Mouse (Mus musculus): ENCODE data around the gene Dmd. TPM values are rescaled to one million over a fixed set of nuclear protein-coding genes. Genes with fewer than 3 reads are reported as not detected.

The Dmd gene
- total RNA-seq, 1 experiment = 34.2 TPM

- Histone ChIP-seq H3K4me1 (ENCODE audit: control insufficient read depth in 2 of 2, insufficient read depth in 2 of 2, low read length in 2 of 2, poor library complexity in 1 of 2) (no peaks in the 10 kb centered on the region), H3K9ac (ENCODE audit: insufficient read depth, low read depth, low read length, poor library complexity, severe bottlenecking) (no peak overlapping the region), H3K27ac (ENCODE audit: insufficient read depth, low read depth, low read length, poor library complexity, severe bottlenecking) (no peak overlapping the region), H3K9me3 (ENCODE audit: control insufficient read depth, insufficient read depth, low read depth, low read length) (no peaks in the 10 kb centered on the region), H3K4me3 (ENCODE audit: insufficient read depth in 1 of 2, low read depth in 1 of 2, low read length in 2 of 2, poor library complexity in 1 of 2, severe bottlenecking in 1 of 2) (no peak overlapping the region), H3K36me3 (ENCODE audit: control insufficient read depth, insufficient read depth, low read length, poor library complexity, severe bottlenecking) (no peaks in the 10 kb centered on the region)
- no peak for DNase-seq (ENCODE audit: low read depth, low spot score)
- in situ Hi-C loops (cut with MboI; ENCODE audit: low sequenced_read_pairs in 2 of 2, unreplicated experiment in 2 of 2) = no loop called here
- TF ChIP-seq ZNF384 (IDR thresholded peaks at IDR 0.05; ENCODE audit: low read depth, low read length) (no peak), CHD2 (IDR thresholded peaks at IDR 0.05; ENCODE audit: low read depth, low read length) (no peak), ZC3H11A (IDR thresholded peaks at IDR 0.05; ENCODE audit: borderline replicate concordance, low read depth, low read length) (no peak)
Measured at GRCm38 (mm10) chrX:84960972-84961371, 2012.3 kb downstream of the Dmd start.

DNA sequence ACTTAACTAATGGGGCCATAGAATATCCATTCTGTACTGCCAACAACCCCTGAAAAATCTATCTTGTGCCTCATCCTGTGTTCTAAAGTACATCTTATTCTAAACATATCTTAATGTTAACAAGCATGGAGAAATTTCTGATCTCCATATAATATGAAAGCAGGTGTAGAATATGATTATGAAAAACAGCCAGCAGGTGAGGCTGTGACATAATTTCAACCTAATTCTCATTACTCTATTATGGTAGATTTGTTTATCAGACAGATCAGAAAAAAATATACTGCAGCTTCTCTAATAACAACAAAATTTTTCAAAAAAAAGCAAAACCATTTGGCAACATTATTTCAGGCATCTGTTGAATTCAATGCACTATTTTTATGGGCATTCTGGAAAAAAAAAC is 2059.6 kb downstream of the Dmd start:
- TF ChIP-seq HCFC1 (IDR thresholded peaks at IDR 0.05; ENCODE audit: borderline replicate concordance, insufficient read depth, low read length) = no peak
- TF ChIP-seq ZC3H11A (IDR thresholded peaks at IDR 0.05; ENCODE audit: borderline replicate concordance, low read depth, low read length) = no peak
- no peak for TF ChIP-seq CHD2 (IDR thresholded peaks at IDR 0.05; ENCODE audit: low read depth, low read length)
- TF ChIP-seq ZNF384 (IDR thresholded peaks at IDR 0.05; ENCODE audit: low read depth, low read length) = no peak
- Histone ChIP-seq H3K4me1 (ENCODE audit: control insufficient read depth in 2 of 2, insufficient read depth in 2 of 2, low read length in 2 of 2, poor library complexity in 1 of 2) (no peaks in the 10 kb centered on the region), H3K27ac (ENCODE audit: insufficient read depth, low read depth, low read length, poor library complexity, severe bottlenecking) (no peak overlapping the region), H3K9ac (ENCODE audit: insufficient read depth, low read depth, low read length, poor library complexity, severe bottlenecking) (no peak overlapping the region), H3K36me3 (ENCODE audit: control insufficient read depth, insufficient read depth, low read length, poor library complexity, severe bottlenecking) (no peaks in the 10 kb centered on the region), H3K9me3 (ENCODE audit: control insufficient read depth, insufficient read depth, low read depth, low read length) (no peaks in the 10 kb centered on the region), H3K4me3 (ENCODE audit: insufficient read depth in 1 of 2, low read depth in 1 of 2, low read length in 2 of 2, poor library complexity in 1 of 2, severe bottlenecking in 1 of 2) (no peak overlapping the region)
- DNase-seq (ENCODE audit: low read depth, low spot score) = no peak
- in situ Hi-C loops (cut with MboI; ENCODE audit: low sequenced_read_pairs in 2 of 2, unreplicated experiment in 2 of 2) = no loop called here

- H3K9me3 ChIP-seq (ENCODE audit: control insufficient read depth, insufficient read depth, low read depth, low read length) = no peaks in the 10 kb centered on the region
- H3K4me1 ChIP-seq (ENCODE audit: control insufficient read depth in 2 of 2, insufficient read depth in 2 of 2, low read length in 2 of 2, poor library complexity in 1 of 2) = no peaks in the 10 kb centered on the region
- H3K4me3 ChIP-seq (ENCODE audit: insufficient read depth in 1 of 2, low read depth in 1 of 2, low read length in 2 of 2, poor library complexity in 1 of 2, severe bottlenecking in 1 of 2) = no peak overlapping the region
- TF ChIP-seq CHD2 (IDR thresholded peaks at IDR 0.05; ENCODE audit: low read depth, low read length) (no peak), ZNF384 (IDR thresholded peaks at IDR 0.05; ENCODE audit: low read depth, low read length) (no peak), MAFK (IDR thresholded peaks at IDR 0.05; ENCODE audit: insufficient read depth, low read depth, low read length) (no peak), ZC3H11A (IDR thresholded peaks at IDR 0.05; ENCODE audit: borderline replicate concordance, low read depth, low read length) (no peak), HCFC1 (IDR thresholded peaks at IDR 0.05; ENCODE audit: borderline replicate concordance, insufficient read depth, low read length) (no peak)
- no peak overlapping the region for H3K9ac ChIP-seq (ENCODE audit: insufficient read depth, low read depth, low read length, poor library complexity, severe bottlenecking)
- H3K27ac ChIP-seq (ENCODE audit: insufficient read depth, low read depth, low read length, poor library complexity, severe bottlenecking) = no peak overlapping the region
- H3K36me3 ChIP-seq (ENCODE audit: control insufficient read depth, insufficient read depth, low read length, poor library complexity, severe bottlenecking) = no peaks in the 10 kb centered on the region
- DNase-seq (ENCODE audit: low read depth, low spot score) = no peak
- in situ Hi-C loops (cut with MboI; ENCODE audit: low sequenced_read_pairs in 2 of 2, unreplicated experiment in 2 of 2) = no loop called here
Measured at GRCm38 (mm10) chrX:85041466-85042058, 2092.9 kb downstream of the Dmd start.

DNA sequence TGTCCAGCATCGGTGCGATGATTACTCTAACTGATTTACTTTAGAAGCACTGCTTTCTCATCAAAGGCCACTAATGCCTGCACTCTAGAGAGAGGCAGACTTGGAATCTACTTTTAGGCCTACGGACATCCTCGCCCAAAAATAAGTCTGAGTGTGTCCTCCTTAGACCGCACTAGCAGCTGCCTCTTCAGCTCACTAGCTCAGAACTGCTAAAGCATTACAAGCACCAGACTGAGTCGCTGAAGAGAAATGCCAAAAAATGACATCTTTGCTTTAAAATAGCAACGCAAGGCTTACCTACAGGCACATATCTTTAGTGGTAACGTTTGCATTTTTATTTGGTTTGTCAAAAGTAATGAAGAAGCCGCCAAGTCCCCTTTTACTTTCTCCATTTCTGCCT is 2098.0 kb downstream of the Dmd start:
- H3K36me3 ChIP-seq (ENCODE audit: control insufficient read depth, insufficient read depth, low read length, poor library complexity, severe bottlenecking) = no peaks in the 10 kb centered on the region
- no peak overlapping the region for H3K27ac ChIP-seq (ENCODE audit: insufficient read depth, low read depth, low read length, poor library complexity, severe bottlenecking)
- no peaks in the 10 kb centered on the region for H3K4me1 ChIP-seq (ENCODE audit: control insufficient read depth in 2 of 2, insufficient read depth in 2 of 2, low read length in 2 of 2, poor library complexity in 1 of 2)
- no peak overlapping the region for H3K4me3 ChIP-seq (ENCODE audit: insufficient read depth in 1 of 2, low read depth in 1 of 2, low read length in 2 of 2, poor library complexity in 1 of 2, severe bottlenecking in 1 of 2)
- in situ Hi-C loops (cut with MboI; ENCODE audit: low sequenced_read_pairs in 2 of 2, unreplicated experiment in 2 of 2) = no loop called here
- H3K9ac ChIP-seq (ENCODE audit: insufficient read depth, low read depth, low read length, poor library complexity, severe bottlenecking) = no peak overlapping the region
- TF ChIP-seq HCFC1 (IDR thresholded peaks at IDR 0.05; ENCODE audit: borderline replicate concordance, insufficient read depth, low read length) (no peak), ZNF384 (IDR thresholded peaks at IDR 0.05; ENCODE audit: low read depth, low read length) (no peak), ZC3H11A (IDR thresholded peaks at IDR 0.05; ENCODE audit: borderline replicate concordance, low read depth, low read length) (no peak), MAFK (IDR thresholded peaks at IDR 0.05; ENCODE audit: insufficient read depth, low read depth, low read length) (no peak), CHD2 (IDR thresholded peaks at IDR 0.05; ENCODE audit: low read depth, low read length) (no peak)
- DNase-seq (ENCODE audit: low read depth, low spot score) = no peak
- H3K9me3 ChIP-seq (ENCODE audit: control insufficient read depth, insufficient read depth, low read depth, low read length) = no peaks in the 10 kb centered on the region
